Mouse (Mus musculus): Measurements from ENCODE around the gene Hoxa6.

GRCm38 (mm10) chr6:52249826-52250225 lies 41.3 kb upstream of the Hoxa6 start:
- TF ChIP-seq POLR2A (IDR thresholded peaks at IDR 0.05; ENCODE audit: low read depth, low read length) (no peak), CTCF (IDR thresholded peaks at IDR 0.05; ENCODE audit: extremely low read depth, insufficient read depth, insufficient read length, insufficient replicate concordance) (no peak)

All from spleen, adult 2 months (tissue).